Mouse (Mus musculus) hindbrain, embryonic 14.5 days (tissue): Measurements from ENCODE around the gene Spats2l. TPM values are rescaled to one million over a fixed set of nuclear protein-coding genes. Genes with fewer than 3 reads are reported as not detected.

Source experiments
- ATAC-seq: fragments of 200-750 bp; cut with Nextera tagmentation; 2 replicates; pipeline ENCODE4 v1.8.0; 2017; ENCODE audit warnings: moderate number of reproducible peaks, mild to moderate bottlenecking, moderate TSS enrichment, moderate library complexity; ENCODE audit not compliant: low FRiP score
- DNase-seq: peaks from one replicate; pipeline ENCODE4 v3.0.0-alpha.2; 2015; ENCODE audit warnings: low spot score
- H3K27ac ChIP-seq: fragments of 300-500 bp; sonication (generic); 2 replicates; pipeline ENCODE4 v1.5.1; 2014; ENCODE audit warnings: mild to moderate bottlenecking, moderate library complexity
- H3K27me3 ChIP-seq: fragments of 300-500 bp; sonication (generic); 2 replicates; pipeline ENCODE4 v1.6.1; 2014; ENCODE audit warnings: mild to moderate bottlenecking, low read length, mixed read lengths; ENCODE audit not compliant: control insufficient read depth, insufficient read depth
- H3K36me3 ChIP-seq: fragments of 300-500 bp; sonication (generic); replicated peaks from 2 replicates; pipeline ENCODE4 v1.6.1; 2014; ENCODE audit not compliant: control insufficient read depth, insufficient read depth
- H3K4me1 ChIP-seq: fragments of 300-500 bp; sonication (generic); replicated peaks from 2 replicates; pipeline ENCODE4 v1.6.1; 2014; ENCODE audit warnings: antibody characterized with exemption, low read length, mixed read lengths; ENCODE audit not compliant: control insufficient read depth, insufficient read depth
- H3K4me2 ChIP-seq: fragments of 300-500 bp; sonication (generic); replicated peaks from 2 replicates; pipeline ENCODE4 v1.6.1; 2014; ENCODE audit warnings: mild to moderate bottlenecking, moderate library complexity
- H3K4me3 ChIP-seq: fragments of 300-500 bp; sonication (generic); replicated peaks from 2 replicates; pipeline ENCODE4 v1.5.1; 2014; ENCODE audit warnings: mild to moderate bottlenecking, low read length
- H3K9ac ChIP-seq: fragments of 300-500 bp; sonication (generic); 2 replicates; pipeline ENCODE4 v1.6.1; 2014
- H3K9me3 ChIP-seq: fragments of 300-500 bp; sonication (generic); 2 replicates; pipeline ENCODE4 v1.6.1; 2016; ENCODE audit warnings: low read length; ENCODE audit not compliant: control insufficient read depth
- WGBS: fragments of 180-500 bp; shearing (Covaris S2); extraction: QIAGEN DNeasy Blood & Tissue Kit; methylation state at CpG from one replicate; pipeline ENCODE4 v1.1.7; 2014; 5-methylcytosine and 5-hydroxymethylcytosine counted together
- polyA plus RNA-seq: library from polyadenylated mRNA; unstranded; fragments of >200 nt; fragmentation: Nextera tagmentation; extraction: Ambion mirVana; gene quantifications from 2 replicates; pipeline ENCODE4 v1.2.1, GENCODE M21; 2014

Gene Spats2l
- polyA plus RNA-seq, 1 experiment from 2014 or later: 83.2 TPM

DNA sequence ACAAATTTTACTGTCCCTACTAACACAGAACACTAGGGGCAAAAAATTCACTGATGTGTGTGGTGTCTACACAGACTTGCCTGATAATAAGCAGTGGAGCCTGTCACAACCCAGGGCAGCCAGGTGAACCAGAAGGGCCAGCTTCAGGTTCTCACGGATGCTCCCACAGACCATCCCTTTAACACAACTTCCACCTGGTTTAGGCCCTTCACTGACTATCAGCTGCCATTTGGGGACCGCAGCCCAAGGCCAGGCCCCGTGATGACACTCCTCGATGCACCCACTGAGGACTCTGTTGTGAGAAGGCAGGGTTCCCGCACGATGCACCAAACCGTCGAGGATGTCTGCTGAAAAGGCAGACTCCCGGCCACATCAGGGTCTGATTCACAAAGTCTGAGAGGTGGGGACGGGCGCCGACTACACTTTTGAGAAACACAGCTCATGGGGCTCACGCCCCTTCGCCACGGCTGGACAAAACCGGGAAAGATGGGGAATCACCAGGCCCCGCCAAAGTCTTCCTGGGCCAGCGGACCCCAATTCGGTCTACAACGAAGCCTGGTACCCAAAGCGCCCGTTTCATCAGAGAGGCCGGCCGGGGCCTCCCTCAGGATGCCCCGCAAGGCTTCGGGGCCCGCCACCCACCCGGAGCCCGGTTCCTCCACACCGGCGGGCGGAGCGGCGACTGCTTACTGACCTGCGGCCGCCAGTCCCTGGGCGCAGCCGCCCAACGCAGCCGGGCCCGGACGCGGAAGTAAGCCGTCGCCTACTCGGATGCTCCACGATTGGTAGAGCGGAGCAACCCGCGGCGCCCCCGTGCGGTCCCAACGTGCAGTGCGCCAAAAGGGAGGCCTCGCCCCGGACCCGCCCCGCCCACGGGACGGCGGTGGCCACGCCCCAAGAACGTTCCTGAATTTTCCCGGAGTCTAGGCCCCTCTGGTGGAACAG lies 195.6 kb downstream of the Spats2l start:
- no peaks in the 10 kb centered on the region for H3K9me3 ChIP-seq
- H3K4me2 ChIP-seq: peak overlapping the region; percentile 65
- peaks cover 16% of the 10 kb centered on the region for H3K4me1 ChIP-seq
- peaks cover 16% of the 10 kb centered on the region for H3K36me3 ChIP-seq
- no peaks in the 10 kb centered on the region for H3K27me3 ChIP-seq
- H3K9ac ChIP-seq: peak overlapping the region; percentile 90
- DNase-seq (peak; percentile 97), ATAC-seq (peak; percentile 98)
- peak overlapping the region; percentile 76 for H3K4me3 ChIP-seq
- WGBS: under 1% methylated on average over 65 of the region's 65 CpGs
- H3K27ac ChIP-seq: peak overlapping the region; percentile 77

DNA sequence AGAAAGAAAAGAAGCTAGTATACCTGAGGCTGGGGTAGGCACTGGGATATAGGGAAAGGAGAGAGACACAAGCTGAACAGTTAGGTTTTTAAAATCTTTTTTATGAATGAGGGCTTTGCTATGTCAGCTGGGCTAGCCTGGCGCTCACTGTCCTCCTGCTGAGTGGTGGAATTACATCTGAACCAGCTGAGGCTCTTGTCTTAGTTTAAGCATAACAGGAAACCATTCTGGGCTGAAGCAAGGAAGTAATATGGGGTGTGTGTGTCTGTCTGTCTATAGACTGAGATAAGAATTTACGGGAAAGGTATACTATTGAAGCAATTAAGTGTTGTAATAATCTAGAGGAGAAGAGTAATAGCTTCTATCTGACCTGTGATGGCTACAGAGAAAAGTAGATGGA lies 197.6 kb downstream of the Spats2l start:
- WGBS: 92% methylated on average over 2 of the region's 2 CpGs
- no peaks in the 10 kb centered on the region for H3K27me3 ChIP-seq
- H3K9ac ChIP-seq: no peak overlapping the region
- H3K4me1 ChIP-seq: peaks cover 16% of the 10 kb centered on the region
- ATAC-seq (no peak), DNase-seq (no peak)
- H3K27ac ChIP-seq: no peak overlapping the region
- no peak overlapping the region for H3K4me2 ChIP-seq
- 0 out of 2 replicates have a peak, but pooled peaks cover 6% of the 10 kb centered on the region for H3K36me3 ChIP-seq
- no peaks in the 10 kb centered on the region for H3K9me3 ChIP-seq
- H3K4me3 ChIP-seq: no peak overlapping the region

DNA sequence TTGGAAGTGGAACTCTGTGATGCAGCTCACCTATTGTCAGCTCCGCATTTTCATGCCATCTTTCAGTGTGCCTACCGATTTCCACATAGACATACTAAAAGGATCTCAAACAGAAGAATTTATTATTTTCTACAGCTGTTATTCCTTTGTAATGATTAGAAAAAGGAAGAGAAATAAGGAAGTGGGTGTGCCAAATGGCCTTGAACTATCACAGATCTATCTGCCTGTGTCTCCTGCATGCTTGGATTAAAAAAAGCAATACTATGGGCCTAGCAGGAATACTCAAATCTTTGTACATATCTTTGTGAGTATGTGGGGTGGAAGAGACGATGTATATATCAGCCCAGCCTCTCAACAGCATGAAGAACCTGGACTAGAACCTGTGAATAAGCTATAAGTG lies 202.9 kb downstream of the Spats2l start:
- 91% methylated on average over 3 of the region's 3 CpGs for WGBS
- H3K4me1 ChIP-seq: no peaks in the 10 kb centered on the region

DNA sequence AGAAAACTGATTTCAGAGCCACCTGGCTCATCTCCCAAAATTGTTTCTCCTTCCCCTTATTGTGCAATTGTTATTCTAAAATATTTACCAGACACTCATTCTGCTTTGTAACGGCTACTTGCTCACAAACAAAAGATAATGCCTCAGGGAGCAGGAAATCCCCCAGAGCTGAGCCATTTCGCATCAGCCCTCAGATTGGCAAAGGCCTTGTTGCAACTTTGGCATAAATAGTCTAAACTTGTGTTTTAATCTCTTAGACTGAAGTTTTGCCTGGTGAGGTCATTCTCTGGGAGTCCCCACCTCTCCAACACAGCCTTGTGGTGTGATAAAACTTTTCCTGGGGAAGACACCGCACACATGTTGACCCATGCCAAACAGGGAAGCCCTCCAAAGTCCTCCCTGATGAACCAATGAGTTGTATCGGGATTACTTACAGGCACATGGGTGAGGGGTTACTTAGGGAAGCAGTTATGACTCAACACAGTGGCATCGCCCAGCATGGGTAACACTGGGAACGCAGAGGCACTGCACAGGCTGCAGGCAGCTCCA lies 215.2 kb downstream of the Spats2l start:
- no peak for DNase-seq
- ATAC-seq: no peak
- Histone ChIP-seq H3K9me3 (no peaks in the 10 kb centered on the region), H3K4me3 (no peak overlapping the region), H3K4me1 (no peaks in the 10 kb centered on the region), H3K36me3 (no peaks in the 10 kb centered on the region), H3K27ac (no peak overlapping the region), H3K27me3 (no peaks in the 10 kb centered on the region), H3K4me2 (no peak overlapping the region), H3K9ac (no peak overlapping the region)
- WGBS: 66% methylated on average over 6 of the region's 6 CpGs

More for the DNA sequence above, 202.9 kb downstream of the Spats2l start:
- Histone ChIP-seq H3K4me2 (no peak overlapping the region), H3K36me3 (no peaks in the 10 kb centered on the region), H3K9me3 (no peaks in the 10 kb centered on the region), H3K27ac (no peak overlapping the region), H3K27me3 (no peaks in the 10 kb centered on the region), H3K9ac (no peak overlapping the region), H3K4me3 (no peak overlapping the region)
- no peak for ATAC-seq
- no peak for DNase-seq

DNA sequence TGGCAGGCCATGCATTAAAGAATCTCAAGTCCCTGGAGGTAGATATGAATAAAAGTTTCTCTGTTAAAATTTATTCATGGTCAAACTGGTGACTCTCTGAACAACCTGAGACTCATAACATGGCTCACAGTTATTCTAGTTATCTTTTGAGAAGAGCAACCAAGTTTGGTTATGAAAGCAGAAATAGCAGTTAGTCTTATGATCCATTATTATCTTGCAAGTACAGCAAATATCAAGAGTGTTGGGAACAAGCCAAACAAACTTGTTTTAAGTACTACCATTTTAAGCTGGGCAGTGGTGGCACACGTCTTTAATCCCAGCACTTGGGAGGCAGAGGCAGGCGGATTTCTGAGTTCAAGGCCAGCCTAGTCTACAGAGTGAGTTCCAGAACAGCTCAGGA lies 217.3 kb downstream of the Spats2l start:
- WGBS: 78% methylated on average over 2 of the region's 2 CpGs
- no peaks in the 10 kb centered on the region for H3K9me3 ChIP-seq
- peaks cover 2% of the 10 kb centered on the region; the same call in 1 of the 2 replicates for H3K4me1 ChIP-seq
- H3K9ac ChIP-seq: no peak overlapping the region
- no peak for DNase-seq
- H3K4me3 ChIP-seq: no peak overlapping the region
- no peaks in the 10 kb centered on the region for H3K27me3 ChIP-seq
- no peak overlapping the region for H3K27ac ChIP-seq
- no peaks in the 10 kb centered on the region for H3K36me3 ChIP-seq
- ATAC-seq: no peak
- H3K4me2 ChIP-seq: no peak overlapping the region

DNA sequence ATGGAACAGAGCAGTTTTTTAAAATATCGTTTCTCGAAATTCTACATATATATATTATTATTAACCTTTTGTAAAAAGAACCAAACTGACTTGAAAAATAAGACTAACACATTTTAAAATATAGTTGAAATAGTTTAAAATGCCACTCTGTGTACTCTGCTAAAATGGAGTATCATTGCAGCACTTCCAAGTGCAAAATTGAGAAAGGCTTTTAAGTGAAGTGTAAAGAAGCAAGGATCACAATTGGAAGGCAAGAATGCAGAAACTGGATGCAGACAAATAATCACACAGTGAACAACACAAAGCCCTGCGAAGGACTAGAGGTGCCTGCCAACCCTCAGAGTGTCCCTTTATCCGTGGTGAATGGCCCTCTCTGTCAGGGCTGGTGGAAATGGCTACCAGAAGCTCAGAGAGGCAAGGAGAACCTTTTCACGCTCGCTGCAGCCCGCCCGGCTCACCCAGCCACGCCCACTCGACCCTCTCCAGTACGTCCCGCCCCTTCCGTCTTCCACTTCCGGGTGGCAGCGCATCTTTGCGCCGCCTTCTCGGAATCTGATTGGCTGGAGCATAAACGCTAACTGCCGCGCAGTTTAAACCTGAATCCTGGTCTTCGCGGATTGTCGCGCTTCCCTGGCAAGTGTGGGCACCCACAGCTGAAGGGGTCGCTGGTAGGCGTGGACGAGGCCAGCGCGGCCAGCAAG lies 221.6 kb downstream of the Spats2l start, which contains the start of gene Sgo2a:
TSS of gene Sgo2a (plus strand) at position 540 of the 701 bp plus-strand sequence.
- Histone ChIP-seq H3K4me3 (peak within 1 kb of the TSS; percentile 75), H3K36me3 (no peaks in the 10 kb centered on the region), H3K4me1 (peaks cover 12% of the 10 kb centered on the region; the same call in 1 of the 2 replicates), H3K9me3 (no peaks in the 10 kb centered on the region), H3K27ac (peak within 1 kb of the TSS; percentile 95), H3K27me3 (no peaks in the 10 kb centered on the region), H3K9ac (peak within 1 kb of the TSS; percentile 80), H3K4me2 (peak within 1 kb of the TSS; percentile 91)
- ATAC-seq (peak; percentile 99), DNase-seq (peak; percentile 97)
- WGBS: 6% methylated on average over 30 of the region's 30 CpGs

DNA sequence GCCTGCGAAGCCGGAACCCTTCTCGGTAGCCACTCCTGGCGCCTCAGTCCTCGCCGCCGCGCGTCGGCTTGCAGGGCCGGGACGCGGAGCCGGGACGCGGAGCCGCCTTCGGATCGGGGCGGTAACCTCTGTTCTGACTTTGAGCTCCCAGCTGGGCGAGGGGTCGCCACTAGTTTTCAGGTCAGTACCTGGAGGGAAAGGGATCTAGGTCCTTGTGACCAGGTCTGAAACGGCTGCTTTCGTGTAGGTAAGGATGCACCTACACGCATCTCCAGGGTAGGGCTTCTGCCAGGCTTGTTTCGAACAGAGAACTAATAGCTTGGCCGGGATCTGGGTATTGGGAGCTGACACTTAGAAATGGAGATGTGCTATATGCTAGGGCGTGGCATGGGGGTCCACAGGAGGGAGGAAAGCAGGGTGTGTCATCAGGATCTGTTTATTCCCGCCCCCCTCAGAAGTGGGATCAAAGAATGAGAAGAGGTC lies 222.2 kb downstream of the Spats2l start:
- ATAC-seq: no peak; the same call in 1 of the 2 replicates
- Histone ChIP-seq H3K4me3 (peak overlapping the region; percentile 75), H3K9me3 (no peaks in the 10 kb centered on the region), H3K4me1 (peaks cover 12% of the 10 kb centered on the region; the same call in 1 of the 2 replicates), H3K4me2 (peak overlapping the region; percentile 91), H3K36me3 (no peaks in the 10 kb centered on the region), H3K27me3 (no peaks in the 10 kb centered on the region), H3K27ac (no peak overlapping the region), H3K9ac (peak overlapping the region; percentile 55)
- under 1% methylated on average over 29 of the region's 29 CpGs for WGBS
- DNase-seq: no peak
